Mouse (Mus musculus) spleen, adult 2 months (tissue): ENCODE measurements around the gene H2afy. TPM values are rescaled to one million over a fixed set of nuclear protein-coding genes. Genes with fewer than 3 reads are reported as not detected.

Experiments used
- DNase-seq, 2 experiments: peaks; one replicate each; pipeline versions ENCODE4 v3.0.0 to v3.0.0-alpha.2; 2012 to 2021; ENCODE audit warnings: low spot score in 2 of 2, low read depth in 1 of 2
- H3K27ac ChIP-seq: fragments of 200-500 bp; 2 replicates; pipeline ENCODE4 v1.5.1; 2012; ENCODE audit warnings: low read length, inconsistent platforms; ENCODE audit not compliant: insufficient read depth
- H3K27me3 ChIP-seq: fragments of 200-500 bp; 2 replicates; pipeline ENCODE4 v1.6.1; 2012; ENCODE audit warnings: mild to moderate bottlenecking, moderate library complexity, low read length, inconsistent platforms; ENCODE audit not compliant: control insufficient read depth, insufficient read depth
- H3K36me3 ChIP-seq: fragments of 200-500 bp; 2 replicates; pipeline ENCODE4 v1.6.1; 2012; ENCODE audit warnings: mild to moderate bottlenecking, low read length, inconsistent platforms; ENCODE audit not compliant: control insufficient read depth, insufficient read depth
- H3K4me1 ChIP-seq: fragments of 200-500 bp; 2 replicates; pipeline ENCODE4 v1.6.1; 2011; ENCODE audit warnings: inconsistent platforms; ENCODE audit not compliant: control insufficient read depth, insufficient read depth, insufficient read length
- H3K4me3 ChIP-seq: fragments of 200-500 bp; 2 replicates; pipeline ENCODE4 v1.5.1; 2011; ENCODE audit warnings: mild to moderate bottlenecking, inconsistent platforms; ENCODE audit not compliant: insufficient read depth, insufficient read length; ENCODE audit errors: extremely low read depth
- CTCF ChIP-seq: fragments of 200-500 bp; IDR thresholded peaks from 2 replicates; pipeline ENCODE4 v1.5.1; 2011; ENCODE audit warnings: mild to moderate bottlenecking, inconsistent platforms; ENCODE audit not compliant: insufficient read depth, insufficient read length, insufficient replicate concordance; ENCODE audit errors: extremely low read depth
- POLR2A ChIP-seq: fragments of 200-500 bp; IDR thresholded peaks from 2 replicates; pipeline ENCODE4 v1.6.1; 2011; ENCODE audit warnings: low read depth, low read length, inconsistent platforms
- WGBS: fragments of 180-500 bp; shearing (Covaris S2); methylation state at CpG from one replicate; pipeline ENCODE4 v1.1.7; 2018; 5-methylcytosine and 5-hydroxymethylcytosine counted together
- polyA plus RNA-seq: library from polyadenylated mRNA; depleted of rRNA; stranded (reverse); fragments of >200 nt; gene quantifications from 2 replicates; pipeline ENCODE4 v1.2.3, GENCODE M21; 2012

The H2afy gene
- polyA plus RNA-seq, 1 experiment: 125 TPM

GRCm38 (mm10) chr13:56172106-56172505 lies 35.9 kb upstream of the H2afy start:
- no peak for DNase-seq
- Histone ChIP-seq H3K4me3 (no peak overlapping the region), H3K4me1 (peaks cover 14% of the 10 kb centered on the region; the same call in 1 of the 2 replicates), H3K36me3 (no peaks in the 10 kb centered on the region), H3K27me3 (no peaks in the 10 kb centered on the region), H3K27ac (no peak overlapping the region)
- 81% methylated on average over 7 of the region's 7 CpGs for WGBS
- TF ChIP-seq POLR2A (no peak), CTCF (no peak)

GRCm38 (mm10) chr13:56168403-56168781 lies 32.2 kb upstream of the H2afy start:
- TF ChIP-seq POLR2A: no peak
- TF ChIP-seq CTCF: no peak
- H3K36me3 ChIP-seq: no peaks in the 10 kb centered on the region
- 86% methylated on average over 3 of the region's 3 CpGs for WGBS
- H3K4me1 ChIP-seq: peaks cover 15% of the 10 kb centered on the region; the same call in 1 of the 2 replicates
- no peak for DNase-seq
- no peak overlapping the region for H3K4me3 ChIP-seq
- no peak overlapping the region for H3K27ac ChIP-seq
- no peaks in the 10 kb centered on the region for H3K27me3 ChIP-seq

DNA sequence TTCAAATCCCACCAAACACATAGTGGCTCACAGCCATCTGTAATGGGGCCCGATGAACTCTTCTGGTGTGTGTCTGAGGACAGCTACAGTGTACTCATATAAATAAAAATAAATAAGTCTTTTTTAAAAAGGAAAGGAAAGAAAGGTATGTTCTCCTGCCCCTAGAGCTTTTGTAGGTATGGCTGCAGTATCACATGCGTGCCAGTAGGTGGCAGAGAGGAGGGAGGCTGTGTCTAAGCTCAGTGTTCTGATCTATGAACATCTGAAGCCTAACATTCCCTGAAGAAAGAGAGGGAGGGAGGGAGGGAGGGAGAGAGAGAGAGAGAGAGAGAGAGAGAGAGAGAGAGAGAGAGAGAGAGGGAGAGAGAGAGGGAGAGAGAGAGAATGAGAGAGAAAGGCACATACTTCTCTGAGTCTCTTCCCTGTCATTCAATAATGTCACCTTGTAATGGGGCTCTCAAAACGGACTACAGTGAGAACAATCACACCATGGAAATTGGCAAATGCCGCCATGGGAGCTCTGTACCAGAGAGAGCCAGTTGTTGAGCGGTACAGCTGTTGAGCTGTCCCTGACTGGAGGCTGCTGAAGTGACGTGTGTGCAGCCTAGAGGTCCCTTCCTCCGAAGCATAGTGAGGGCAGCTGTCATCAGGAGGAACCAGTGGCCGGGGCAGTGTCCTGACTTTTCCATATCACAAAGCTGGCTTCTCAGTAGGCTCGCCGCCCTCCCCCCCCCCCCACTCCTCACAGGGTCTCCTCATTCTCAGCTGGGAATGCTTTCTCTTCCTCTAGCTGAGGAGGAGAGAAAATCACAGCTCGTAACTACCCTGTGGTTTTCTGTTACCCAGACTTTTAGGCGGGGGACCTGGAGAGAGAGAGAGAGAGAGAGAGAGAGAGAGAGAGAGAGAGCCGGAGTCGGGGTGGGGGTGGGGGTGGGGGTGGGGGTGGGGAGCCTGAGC lies 31.6 kb upstream of the H2afy start:
- no peaks in the 10 kb centered on the region for H3K36me3 ChIP-seq
- no peak overlapping the region for H3K4me3 ChIP-seq
- peak in 1 of 2 experiments; percentile 36 for DNase-seq
- WGBS: 25% methylated on average over 13 of the region's 14 CpGs
- no peaks in the 10 kb centered on the region for H3K27me3 ChIP-seq
- TF ChIP-seq CTCF (peak; percentile 58; the same call in 1 of the 2 replicates), POLR2A (no peak)
- peaks cover 19% of the 10 kb centered on the region; the same call in 1 of the 2 replicates for H3K4me1 ChIP-seq
- H3K27ac ChIP-seq: no peak overlapping the region

DNA sequence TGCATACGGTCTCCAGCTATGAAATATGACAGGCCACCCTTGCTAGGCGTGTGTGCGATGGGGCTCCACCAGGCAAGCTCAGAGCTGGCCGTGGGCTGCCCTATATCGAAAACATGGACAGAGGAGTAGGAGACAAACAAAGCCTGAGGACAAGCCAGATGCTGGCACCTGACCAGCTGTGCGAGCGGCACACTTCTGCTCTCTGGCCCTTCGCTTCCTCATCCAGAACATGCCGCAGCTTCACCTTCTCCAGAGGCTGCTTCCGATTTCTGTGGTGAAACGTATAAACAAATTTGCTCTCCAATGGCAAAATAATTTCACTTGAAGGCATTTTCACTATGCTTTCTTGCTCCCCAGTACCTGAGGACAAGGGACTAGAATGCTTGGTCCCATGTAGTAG lies 29.4 kb upstream of the H2afy start:
- no peak overlapping the region for H3K4me3 ChIP-seq
- H3K27me3 ChIP-seq: no peaks in the 10 kb centered on the region
- 44% methylated on average over 11 of the region's 11 CpGs for WGBS
- H3K27ac ChIP-seq: 0 out of 2 replicates have a peak overlapping the region, but pooled peaks have one; percentile 15
- H3K4me1 ChIP-seq: peaks cover 20% of the 10 kb centered on the region; the same call in 1 of the 2 replicates
- H3K36me3 ChIP-seq: no peaks in the 10 kb centered on the region
- DNase-seq: no peak
- TF ChIP-seq CTCF (no peak), POLR2A (no peak)

- no peaks in the 10 kb centered on the region for H3K27me3 ChIP-seq
- 70% methylated on average over 3 of the region's 3 CpGs for WGBS
These were observed 28.2 kb upstream of the H2afy start for GRCm38 (mm10) chr13:56164372-56164771.

GRCm38 (mm10) chr13:56163751-56164150 lies 27.6 kb upstream of the H2afy start:
- no peak for TF ChIP-seq CTCF
- H3K27me3 ChIP-seq: no peaks in the 10 kb centered on the region
- 74% methylated on average over 6 of the region's 6 CpGs for WGBS
- H3K36me3 ChIP-seq: no peaks in the 10 kb centered on the region
- H3K4me3 ChIP-seq: no peak overlapping the region
- DNase-seq: no peak
- peaks cover 22% of the 10 kb centered on the region; the same call in 1 of the 2 replicates for H3K4me1 ChIP-seq
- H3K27ac ChIP-seq: no peak overlapping the region

More at GRCm38 (mm10) chr13:56164372-56164771, 28.2 kb upstream of the H2afy start:
- H3K4me1 ChIP-seq: peaks cover 17% of the 10 kb centered on the region; the same call in 1 of the 2 replicates
- H3K27ac ChIP-seq: no peak overlapping the region
- TF ChIP-seq CTCF (no peak), POLR2A (no peak)
- no peak overlapping the region for H3K4me3 ChIP-seq
- no peak for DNase-seq
- H3K36me3 ChIP-seq: no peaks in the 10 kb centered on the region

DNA sequence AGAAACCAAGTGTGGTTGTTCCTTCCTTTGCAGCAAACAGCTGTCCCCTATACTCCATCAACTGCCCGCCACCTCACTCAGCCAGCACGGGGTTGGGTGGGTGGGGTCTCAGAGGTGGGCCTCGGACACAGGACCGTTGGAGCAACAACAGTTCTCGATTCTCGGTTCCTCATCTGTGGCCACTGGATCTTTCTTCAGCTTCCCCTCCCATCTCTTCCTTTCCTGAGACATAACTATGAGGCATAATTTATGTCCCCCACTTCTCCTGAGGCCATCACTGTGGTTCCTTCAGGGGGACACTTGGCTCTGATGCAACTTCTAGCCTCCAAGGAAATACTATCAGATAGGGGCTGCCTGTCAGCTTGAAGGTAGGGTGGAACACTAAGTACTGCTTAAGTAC lies 26.7 kb upstream of the H2afy start:
- no peak overlapping the region for H3K4me3 ChIP-seq
- H3K27ac ChIP-seq: no peak overlapping the region
- H3K27me3 ChIP-seq: no peaks in the 10 kb centered on the region
- no peak for DNase-seq
- peaks cover 22% of the 10 kb centered on the region; the same call in 1 of the 2 replicates for H3K4me1 ChIP-seq
- WGBS: 15% methylated on average over 6 of the region's 6 CpGs
- TF ChIP-seq POLR2A (no peak), CTCF (no peak)
- no peaks in the 10 kb centered on the region for H3K36me3 ChIP-seq
